Mouse (Mus musculus) hindbrain, embryonic 12.5 days (tissue): ENCODE measurements around the gene Podn. TPM values are rescaled to one million over a fixed set of nuclear protein-coding genes. Genes with fewer than 3 reads are reported as not detected.
A peak's percentile ranks its signal among the peaks of the same experiment; 100 is the strongest.
"Not testable (repeated sequence)": the region's sequence is repeated elsewhere in the genome, so short reads cannot be mapped to it uniquely, and the experiment has no call there.

Source experiments
- ATAC-seq: fragments of 200-750 bp; cut with Nextera tagmentation; 2 replicates; pipeline ENCODE4 v1.8.0; 2017; ENCODE audit warnings: moderate TSS enrichment; ENCODE audit not compliant: low FRiP score
- H3K27ac ChIP-seq: fragments of 300-500 bp; sonication (generic); 2 replicates; pipeline ENCODE4 v1.5.1; 2016; ENCODE audit warnings: mild to moderate bottlenecking
- H3K27me3 ChIP-seq: fragments of 300-500 bp; sonication (generic); 2 replicates; pipeline ENCODE4 v1.6.1; 2016; ENCODE audit warnings: mild to moderate bottlenecking
- H3K36me3 ChIP-seq: fragments of 300-500 bp; sonication (generic); 2 replicates; pipeline ENCODE4 v1.6.1; 2016; ENCODE audit warnings: mild to moderate bottlenecking
- H3K4me1 ChIP-seq: fragments of 300-500 bp; sonication (generic); 2 replicates; pipeline ENCODE4 v1.6.1; 2016
- H3K4me2 ChIP-seq: fragments of 300-500 bp; sonication (generic); replicated peaks from 2 replicates; pipeline ENCODE4 v1.6.1; 2016; ENCODE audit warnings: mild to moderate bottlenecking
- H3K4me3 ChIP-seq: fragments of 300-500 bp; sonication (generic); 2 replicates; pipeline ENCODE4 v1.5.1; 2016; ENCODE audit warnings: mild to moderate bottlenecking
- H3K9ac ChIP-seq: fragments of 300-500 bp; sonication (generic); 2 replicates; pipeline ENCODE4 v1.6.1; 2016; ENCODE audit warnings: mild to moderate bottlenecking, moderate library complexity
- H3K9me3 ChIP-seq: fragments of 300-500 bp; sonication (generic); replicated peaks from 2 replicates; pipeline ENCODE4 v1.6.1; 2016; ENCODE audit warnings: mild to moderate bottlenecking
- WGBS: fragments of 180-500 bp; shearing (Covaris S2); methylation state at CpG from one replicate; pipeline ENCODE4 v1.1.7; 2016; 5-methylcytosine and 5-hydroxymethylcytosine counted together
- polyA plus RNA-seq: library from polyadenylated mRNA; unstranded; fragments of >200 nt; fragmentation: Nextera tagmentation; extraction: Ambion mirVana; gene quantifications from 2 replicates; pipeline ENCODE4 v1.2.1, GENCODE M21; 2016

The Podn gene
- polyA plus RNA-seq, 1 experiment from 2014 or later, result 0.48 TPM

DNA sequence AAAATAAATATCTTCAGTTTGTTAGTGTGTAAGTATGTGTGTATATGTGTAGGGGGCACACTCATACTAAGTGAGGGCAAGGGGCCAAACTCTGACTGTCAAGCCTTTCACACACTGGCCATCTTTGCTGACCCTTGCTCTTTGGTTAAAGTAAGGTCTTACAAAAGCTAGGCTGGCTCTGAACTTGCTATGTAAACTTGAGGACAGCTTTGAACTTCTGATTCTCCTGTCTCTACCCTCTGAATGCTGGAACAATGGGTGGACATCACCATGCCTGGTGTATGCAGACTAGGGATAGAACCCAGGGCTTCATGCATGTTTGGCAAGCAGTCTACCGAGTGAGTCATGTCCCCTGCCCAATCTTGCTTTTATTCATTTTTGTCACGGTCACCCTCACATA, 20.2 kb upstream of the Podn start:
- Histone ChIP-seq H3K9me3 (no peaks in the 10 kb centered on the region), H3K4me2 (no peak overlapping the region), H3K27me3 (no peaks in the 10 kb centered on the region), H3K4me3 (no peak overlapping the region), H3K27ac (no peak overlapping the region), H3K4me1 (no peaks in the 10 kb centered on the region), H3K9ac (no peak overlapping the region), H3K36me3 (no peaks in the 10 kb centered on the region)
- 85% methylated on average over 2 of the region's 2 CpGs for whole genome bisulfite sequencing
- no peak for ATAC-seq

DNA sequence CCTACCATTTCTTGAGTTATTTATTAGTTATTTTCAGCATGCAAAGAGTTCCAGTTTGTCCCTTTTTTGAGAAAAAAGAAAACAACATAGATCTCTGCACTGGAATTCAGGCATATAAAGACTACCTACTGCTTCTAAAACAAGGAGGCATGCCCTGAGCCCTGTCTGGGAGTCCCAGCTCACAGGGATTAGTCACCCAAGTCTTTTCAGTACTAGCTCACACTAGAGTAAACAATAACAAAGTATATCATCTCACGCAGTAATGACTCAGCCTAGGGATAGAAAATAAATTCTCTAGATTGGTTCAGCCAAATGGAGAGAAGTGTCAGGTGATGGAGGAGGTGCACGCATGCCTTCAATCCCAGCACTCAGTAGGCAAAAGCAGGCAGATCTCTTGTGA, 14.5 kb upstream of the Podn start:
- 87% methylated on average over 2 of the region's 2 CpGs for WGBS
- H3K27ac ChIP-seq, result no peak overlapping the region
- H3K4me3 ChIP-seq, result no peak overlapping the region
- H3K4me2 ChIP-seq, result no peak overlapping the region
- no peak overlapping the region for H3K9ac ChIP-seq
- no peaks in the 10 kb centered on the region for H3K4me1 ChIP-seq
- no peak for ATAC-seq
- no peaks in the 10 kb centered on the region for H3K9me3 ChIP-seq
- no peaks in the 10 kb centered on the region for H3K27me3 ChIP-seq
- H3K36me3 ChIP-seq, result 0 out of 2 replicates have a peak, but pooled peaks cover 2% of the 10 kb centered on the region

DNA sequence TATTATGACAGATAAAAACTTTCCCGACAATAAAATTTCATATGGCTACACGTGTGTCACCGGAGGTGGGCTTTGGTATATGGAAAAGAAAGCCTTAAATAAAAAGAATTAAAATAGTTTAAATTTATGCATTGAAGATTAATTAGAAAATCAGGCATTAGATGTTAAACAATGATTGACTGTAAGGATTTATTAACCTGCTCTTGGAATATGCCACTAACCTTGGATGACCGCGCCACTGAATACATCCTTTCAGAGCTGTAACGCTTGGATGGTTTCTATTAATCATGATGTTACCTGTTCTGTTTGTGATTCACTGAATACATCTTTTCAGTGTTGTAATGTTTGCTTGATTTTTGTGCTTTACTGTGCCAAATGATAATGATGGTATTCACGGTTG, 13.5 kb upstream of the Podn start:
- Histone ChIP-seq H3K27ac (no peak overlapping the region), H3K36me3 (0 out of 2 replicates have a peak, but pooled peaks cover 2% of the 10 kb centered on the region), H3K9me3 (no peaks in the 10 kb centered on the region), H3K9ac (no peak overlapping the region), H3K4me1 (no peaks in the 10 kb centered on the region), H3K4me2 (no peak overlapping the region), H3K27me3 (no peaks in the 10 kb centered on the region), H3K4me3 (no peak overlapping the region)
- ATAC-seq, result no peak
- WGBS, result 95% methylated on average over 7 of the region's 7 CpGs

DNA sequence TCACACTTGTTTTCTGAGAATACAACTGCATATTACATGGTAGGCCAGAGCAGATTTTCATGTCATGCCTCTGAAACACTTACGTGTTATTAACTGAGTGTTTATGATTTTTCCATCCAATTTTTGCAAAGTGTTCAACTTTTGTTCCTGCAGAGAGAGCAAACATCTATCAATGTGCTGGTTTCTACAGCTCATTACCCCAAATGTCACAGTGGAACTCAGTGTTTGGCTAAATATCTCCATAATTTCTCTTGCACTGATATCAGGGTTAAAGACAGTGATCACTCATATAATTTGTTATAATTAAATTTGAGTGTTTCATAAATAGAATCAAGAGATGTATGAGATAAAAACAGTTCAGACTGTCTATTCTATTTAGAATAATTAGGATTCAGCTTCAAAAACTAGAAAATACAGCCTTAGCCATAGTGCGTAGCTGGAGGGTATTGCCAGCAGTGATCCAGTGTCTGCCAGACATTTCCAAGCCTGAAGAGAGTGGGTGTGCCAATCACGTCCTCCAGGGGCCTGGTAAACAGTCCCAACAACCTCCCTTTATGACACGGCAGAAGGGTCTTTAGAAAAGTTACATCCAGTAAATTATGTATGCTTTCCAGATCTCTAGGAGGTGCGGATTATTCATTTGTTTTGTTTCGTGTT, 3.4 kb downstream of the Podn start:
- H3K27me3 ChIP-seq, result no peaks in the 10 kb centered on the region
- H3K36me3 ChIP-seq, result peaks cover 6% of the 10 kb centered on the region; the same call in 1 of the 2 replicates
- no peak overlapping the region for H3K4me2 ChIP-seq
- WGBS, result 84% methylated on average over 6 of the region's 6 CpGs
- no peak overlapping the region for H3K27ac ChIP-seq
- no peak overlapping the region for H3K9ac ChIP-seq
- ATAC-seq, result no peak
- H3K4me1 ChIP-seq, result no peaks in the 10 kb centered on the region
- no peak overlapping the region for H3K4me3 ChIP-seq
- H3K9me3 ChIP-seq, result no peaks in the 10 kb centered on the region

DNA sequence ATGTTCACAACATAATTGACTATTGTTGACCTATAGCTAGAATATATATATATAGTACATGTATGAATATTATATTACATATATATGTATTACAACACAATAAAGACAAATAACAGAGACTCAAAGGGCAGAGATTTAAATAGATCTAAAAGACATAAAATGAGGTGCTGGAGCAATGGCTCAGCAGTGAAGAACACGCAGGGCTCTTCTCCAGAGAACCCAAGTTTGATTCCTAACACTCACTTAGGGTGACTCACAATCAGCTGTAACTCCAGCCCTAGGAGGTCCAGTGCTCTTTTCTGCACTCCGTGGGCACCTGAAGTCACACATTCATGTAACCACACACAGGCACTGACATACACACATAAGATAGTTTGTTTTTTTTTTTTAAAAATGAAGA, 12.3 kb downstream of the Podn start:
- Histone ChIP-seq H3K4me1 (peaks cover 5% of the 10 kb centered on the region; the same call in 1 of the 2 replicates), H3K9ac (no peak overlapping the region), H3K36me3 (no peaks in the 10 kb centered on the region), H3K4me3 (no peak overlapping the region), H3K9me3 (no peaks in the 10 kb centered on the region), H3K27ac (no peak overlapping the region), H3K4me2 (no peak overlapping the region), H3K27me3 (no peaks in the 10 kb centered on the region)
- 92% methylated on average over 2 of the region's 2 CpGs for WGBS
- no peak for ATAC-seq

DNA sequence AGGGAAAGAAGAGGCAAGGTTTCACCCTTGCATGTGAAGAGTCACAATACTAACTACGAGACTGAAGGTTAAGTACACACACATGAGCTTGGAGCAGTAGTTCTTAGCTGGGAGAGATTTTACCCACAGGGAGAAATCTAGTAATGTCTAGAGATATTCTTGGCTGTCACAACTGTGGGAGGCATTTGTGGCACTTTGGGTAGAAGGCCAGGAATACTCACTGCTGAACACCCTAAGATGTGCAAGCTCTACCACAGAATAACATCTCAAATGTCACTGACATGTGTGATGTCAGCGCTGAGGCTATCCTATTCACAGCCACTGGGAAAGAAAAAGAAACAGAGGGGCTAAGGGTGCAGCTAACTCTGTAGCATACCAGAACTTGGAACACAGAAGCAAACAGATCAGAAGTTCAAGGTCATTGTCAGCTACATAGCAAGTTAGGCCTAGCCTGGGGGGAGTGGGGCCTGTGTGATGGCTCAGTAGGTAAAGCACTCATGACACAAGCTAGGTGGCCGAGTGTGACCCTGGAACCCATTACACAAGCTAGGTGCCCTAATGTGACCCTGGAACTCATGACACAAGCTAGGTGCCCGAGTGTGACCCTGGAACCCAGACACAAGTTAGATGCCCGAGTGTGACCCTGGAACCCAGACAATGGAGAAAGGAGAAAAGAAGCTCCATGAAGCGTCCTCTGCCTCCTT, 13.1 kb downstream of the Podn start:
- Histone ChIP-seq H3K4me2 (no peak overlapping the region), H3K4me1 (peaks cover 5% of the 10 kb centered on the region; the same call in 1 of the 2 replicates), H3K36me3 (no peaks in the 10 kb centered on the region), H3K27ac (no peak overlapping the region), H3K9ac (no peak overlapping the region), H3K27me3 (no peaks in the 10 kb centered on the region), H3K9me3 (no peaks in the 10 kb centered on the region), H3K4me3 (no peak overlapping the region)
- no peak for ATAC-seq
- WGBS, result 79% methylated on average over 6 of the region's 6 CpGs

DNA sequence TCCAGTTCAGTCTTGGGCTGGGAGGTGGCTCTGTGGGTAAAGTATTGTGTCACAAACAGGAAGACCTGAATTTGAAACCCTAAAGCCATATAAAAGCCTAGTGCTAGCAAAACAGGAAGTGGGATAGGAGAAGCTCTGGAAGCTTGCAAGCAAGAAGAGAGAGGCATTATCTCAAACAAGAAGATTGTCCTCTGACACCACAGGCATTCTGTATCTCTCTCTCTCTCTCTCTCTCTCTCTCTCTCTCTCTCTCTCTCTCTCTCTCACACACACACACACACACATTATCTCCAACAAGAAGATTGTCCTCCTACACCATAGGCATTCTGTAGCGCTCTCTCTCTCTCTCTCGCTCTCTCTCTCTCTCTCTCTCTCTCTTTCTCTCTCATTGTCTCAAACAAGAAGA, 13.8 kb downstream of the Podn start:
- 100% methylated on average over 2 of the region's 2 CpGs for WGBS
- Histone ChIP-seq H3K27me3 (no peaks in the 10 kb centered on the region), H3K36me3 (no peaks in the 10 kb centered on the region), H3K4me3 (no peak overlapping the region), H3K4me1 (peaks cover 5% of the 10 kb centered on the region; the same call in 1 of the 2 replicates), H3K27ac (no peak overlapping the region), H3K4me2 (no peak overlapping the region), H3K9ac (no peak overlapping the region), H3K9me3 (no peaks in the 10 kb centered on the region)
- ATAC-seq, result no peak

DNA sequence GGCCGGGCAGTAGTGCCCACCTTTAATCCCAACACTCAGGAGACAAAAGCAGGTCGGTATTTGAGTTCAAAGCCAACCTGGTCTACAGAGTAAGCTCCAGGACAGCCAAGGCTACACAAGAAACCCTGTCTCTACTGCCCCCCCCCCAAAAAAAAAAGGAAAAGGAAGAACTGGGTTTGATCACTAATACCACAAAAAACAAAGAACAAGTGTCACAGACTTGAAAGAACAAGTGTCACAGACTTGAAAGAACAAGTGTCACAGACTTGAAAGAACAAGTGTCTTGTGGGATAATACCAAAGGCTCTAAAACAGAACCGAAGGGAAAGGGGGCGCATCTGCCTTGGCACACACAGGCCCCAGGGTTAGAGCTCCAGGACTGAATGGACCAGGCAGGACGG, 15.4 kb downstream of the Podn start:
- Histone ChIP-seq H3K9me3 (no peaks in the 10 kb centered on the region), H3K36me3 (no peaks in the 10 kb centered on the region), H3K4me2 (no peak overlapping the region), H3K9ac (no peak overlapping the region), H3K27ac (no peak overlapping the region), H3K4me3 (no peak overlapping the region), H3K27me3 (no peaks in the 10 kb centered on the region), H3K4me1 (peaks cover 5% of the 10 kb centered on the region; the same call in 1 of the 2 replicates)
- ATAC-seq, result no peak
- 71% methylated on average over 5 of the region's 5 CpGs for WGBS

DNA sequence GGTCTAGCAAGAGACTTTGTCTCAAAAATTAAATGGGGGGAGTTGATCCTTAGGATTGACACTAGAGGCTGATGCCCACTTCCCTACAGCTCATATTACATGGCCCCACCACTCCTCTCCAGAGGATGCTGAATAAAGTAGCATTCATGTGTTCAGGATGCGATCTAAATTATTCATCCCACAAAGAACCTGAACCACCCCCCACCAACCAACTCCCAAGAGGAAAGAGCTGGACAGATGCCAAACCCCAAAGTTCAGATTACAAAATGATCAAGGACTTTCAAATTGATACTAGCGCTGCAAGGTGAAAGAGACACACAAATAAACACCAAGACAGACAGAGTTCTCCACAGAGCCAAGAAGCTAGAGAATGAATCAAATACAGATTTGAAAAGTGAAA, 16.5 kb downstream of the Podn start:
- ATAC-seq, result no peak
- Histone ChIP-seq H3K4me2 (no peak overlapping the region), H3K27me3 (no peaks in the 10 kb centered on the region), H3K36me3 (no peaks in the 10 kb centered on the region), H3K9me3 (no peaks in the 10 kb centered on the region), H3K4me3 (no peak overlapping the region), H3K4me1 (peaks cover 5% of the 10 kb centered on the region; the same call in 1 of the 2 replicates), H3K9ac (no peak overlapping the region), H3K27ac (peak overlapping the region; percentile 44)
- WGBS, result 37% methylated on average over 2 of the region's 2 CpGs

DNA sequence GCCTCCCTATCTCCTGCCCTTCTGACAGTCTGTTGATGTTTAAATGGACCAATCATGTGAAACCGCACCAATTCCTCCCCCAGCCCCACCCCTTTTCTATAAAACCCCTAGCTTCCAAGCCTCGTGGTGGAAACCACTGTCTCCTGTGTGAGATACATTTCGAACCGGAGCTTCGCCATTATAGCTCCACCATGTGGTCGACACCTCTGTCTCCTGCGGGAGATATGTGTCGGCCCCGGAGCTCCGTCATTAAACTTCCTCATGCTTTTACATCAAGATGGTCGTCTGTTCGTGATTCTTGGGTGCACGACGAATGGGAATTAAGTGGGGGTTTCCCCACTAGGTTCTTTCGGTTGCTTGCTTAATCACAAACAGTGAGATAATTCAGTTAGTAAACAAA, 17.1 kb downstream of the Podn start:
- H3K27ac ChIP-seq, result peak overlapping the region; percentile 44; the same call in 1 of the 2 replicates
- H3K9ac ChIP-seq, ATAC-seq, H3K4me2 ChIP-seq, H3K9me3 ChIP-seq, H3K4me3 ChIP-seq, H3K4me1 ChIP-seq, H3K27me3 ChIP-seq, H3K36me3 ChIP-seq: not testable (repeated sequence)
- WGBS, result 87% methylated on average over 15 of the region's 15 CpGs

DNA sequence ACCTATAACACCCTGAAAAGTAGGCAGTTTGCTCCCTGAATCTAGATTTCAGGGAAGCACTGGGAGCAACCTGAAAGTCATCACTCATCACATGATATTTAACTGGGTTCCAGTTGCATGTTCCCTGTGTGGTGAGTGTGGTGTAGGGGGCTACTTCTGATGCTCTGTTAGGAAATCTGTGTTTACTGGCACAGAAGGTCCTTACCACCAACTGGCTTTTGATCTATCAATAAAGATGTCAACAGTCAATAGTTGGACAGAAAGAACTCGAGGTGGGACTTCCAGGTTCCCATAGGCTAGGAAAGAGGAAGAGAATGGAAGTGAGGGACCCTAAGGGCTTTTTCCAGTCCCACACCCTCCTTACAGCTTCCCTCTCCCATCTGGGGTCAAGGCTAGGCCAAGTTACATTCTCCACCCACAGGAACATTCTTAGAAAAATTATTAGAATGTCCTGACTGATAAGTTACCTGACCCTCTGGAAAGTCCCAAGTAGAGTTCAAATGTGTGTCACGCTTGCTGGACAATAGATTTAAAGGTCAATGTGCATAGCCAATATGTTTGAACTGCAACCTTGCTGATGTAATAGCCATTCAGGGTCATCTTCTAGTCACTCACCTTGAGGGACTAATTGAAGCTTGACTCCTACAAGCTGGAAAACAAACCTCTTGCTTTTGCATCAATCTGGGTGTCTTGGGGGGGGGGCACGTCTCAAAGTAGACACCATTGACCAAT, 18.9 kb downstream of the Podn start:
- peaks cover 5% of the 10 kb centered on the region; the same call in 1 of the 2 replicates for H3K4me1 ChIP-seq
- WGBS, result 81% methylated on average over 3 of the region's 3 CpGs

DNA sequence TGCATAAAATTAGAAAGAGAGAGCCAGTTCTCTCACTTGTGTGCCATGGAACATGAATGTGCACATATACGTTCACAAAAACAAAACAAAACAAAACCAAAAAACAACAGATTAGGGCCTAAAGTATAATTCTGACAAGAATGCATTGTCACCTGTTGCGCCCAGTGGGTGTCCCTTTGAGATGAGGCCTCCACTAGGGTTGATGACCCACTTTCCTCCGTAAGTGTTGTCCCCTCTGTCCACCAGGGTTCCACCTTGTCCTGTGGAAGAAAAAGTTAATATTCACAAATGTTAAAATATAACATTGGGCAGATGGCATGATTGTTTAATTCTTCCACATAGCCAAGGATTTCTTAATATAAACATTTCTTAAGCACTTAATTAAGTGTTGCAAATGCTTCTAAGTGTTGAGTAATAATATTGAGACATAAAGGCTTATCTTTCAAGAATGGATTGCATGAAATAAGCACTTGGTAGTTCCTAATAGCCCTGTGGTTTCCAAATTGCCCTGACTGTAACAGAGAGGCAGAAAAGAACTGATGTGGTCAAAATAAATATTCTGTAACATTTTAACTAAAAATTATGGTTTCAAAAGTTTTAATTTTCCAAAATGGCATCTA, 21.9 kb downstream of the Podn start:
- Histone ChIP-seq H3K9me3 (no peaks in the 10 kb centered on the region), H3K9ac (no peak overlapping the region), H3K4me1 (peaks cover 14% of the 10 kb centered on the region), H3K4me3 (no peak overlapping the region), H3K4me2 (no peak overlapping the region), H3K27me3 (no peaks in the 10 kb centered on the region), H3K36me3 (no peaks in the 10 kb centered on the region), H3K27ac (no peak overlapping the region)
- 88% methylated on average over 3 of the region's 3 CpGs for WGBS
- no peak for ATAC-seq

More for the DNA sequence above, 18.9 kb downstream of the Podn start:
- no peak overlapping the region for H3K27ac ChIP-seq
- no peaks in the 10 kb centered on the region for H3K9me3 ChIP-seq
- H3K4me3 ChIP-seq, result no peak overlapping the region
- H3K36me3 ChIP-seq, result no peaks in the 10 kb centered on the region
- no peaks in the 10 kb centered on the region for H3K27me3 ChIP-seq
- no peak for ATAC-seq
- no peak overlapping the region for H3K9ac ChIP-seq
- no peak overlapping the region for H3K4me2 ChIP-seq
